Mouse (Mus musculus) liver, postnatal 0 days (tissue): ENCODE measurements around the gene Olr1. TPM values are rescaled to one million over a fixed set of nuclear protein-coding genes. Genes with fewer than 3 reads are reported as not detected.
A peak's percentile ranks its signal among the peaks of the same experiment; 100 is the strongest.

Source experiments
- ATAC-seq: fragments of 200-750 bp; cut with Nextera tagmentation; 2 replicates; pipeline ENCODE4 v1.8.0; 2017; ENCODE audit warnings: mild to moderate bottlenecking, moderate library complexity
- DNase-seq: peaks from one replicate; pipeline ENCODE4 v3.0.0-alpha.2; 2016
- H3K27ac ChIP-seq: fragments of 300-500 bp; sonication (generic); 2 replicates; pipeline ENCODE4 v1.5.1; 2014; ENCODE audit warnings: antibody characterized with exemption, moderate library complexity, mild to moderate bottlenecking, low read depth
- H3K27me3 ChIP-seq: fragments of 300-500 bp; sonication (generic); 2 replicates; pipeline ENCODE4 v1.6.1; 2014; ENCODE audit warnings: low read length, control low read depth, mixed read lengths; ENCODE audit not compliant: insufficient read depth
- H3K36me3 ChIP-seq: fragments of 300-500 bp; sonication (generic); replicated peaks from 2 replicates; pipeline ENCODE4 v1.6.1; 2014; ENCODE audit warnings: mild to moderate bottlenecking, control low read depth, low read length, moderate library complexity, mixed read lengths; ENCODE audit not compliant: insufficient read depth
- H3K4me1 ChIP-seq: fragments of 300-500 bp; sonication (generic); 2 replicates; pipeline ENCODE4 v1.6.1; 2014; ENCODE audit warnings: antibody characterized with exemption, mild to moderate bottlenecking, control low read depth; ENCODE audit not compliant: insufficient read depth
- H3K4me2 ChIP-seq: fragments of 300-500 bp; sonication (generic); 2 replicates; pipeline ENCODE4 v1.6.1; 2014; ENCODE audit warnings: low read depth, mild to moderate bottlenecking, low read length, moderate library complexity, mixed read lengths
- H3K4me3 ChIP-seq: fragments of 300-500 bp; sonication (generic); 2 replicates; pipeline ENCODE4 v1.5.1; 2014; ENCODE audit warnings: low read depth, low read length
- H3K9ac ChIP-seq: fragments of 300-500 bp; sonication (generic); replicated peaks from 2 replicates; pipeline ENCODE4 v1.6.1; 2014; ENCODE audit warnings: mild to moderate bottlenecking, moderate library complexity
- H3K9me3 ChIP-seq: fragments of 300-500 bp; sonication (generic); 2 replicates; pipeline ENCODE4 v1.6.1; 2016; ENCODE audit warnings: mild to moderate bottlenecking, control low read depth, low read length, mixed read lengths
- CTCF ChIP-seq: sonication (generic); IDR thresholded peaks from 2 replicates; pipeline ENCODE4 v1.5.1; 2016; ENCODE audit warnings: antibody characterized with exemption, low read depth
- EP300 ChIP-seq: IDR thresholded peaks from 2 replicates; pipeline ENCODE4 v1.6.1; 2016; ENCODE audit warnings: antibody characterized with exemption, low read depth, mild to moderate bottlenecking
- WGBS: fragments of 180-500 bp; shearing (Covaris S2); extraction: QIAGEN DNeasy Blood & Tissue Kit; methylation state at CpG from one replicate; pipeline ENCODE4 v1.1.7; 2014; ENCODE audit not compliant: insufficient replicate concordance; 5-methylcytosine and 5-hydroxymethylcytosine counted together
- polyA plus RNA-seq: library from polyadenylated mRNA; unstranded; fragments of >200 nt; fragmentation: Nextera tagmentation; extraction: Ambion mirVana; gene quantifications from 2 replicates; pipeline ENCODE4 v1.2.1, GENCODE M21; 2015

The Olr1 gene
- polyA plus RNA-seq, 1 experiment from 2014 or later = 0.70 TPM

- Histone ChIP-seq H3K36me3 (peaks cover 55% of the 10 kb centered on the region), H3K4me2 (no peak overlapping the region), H3K9me3 (no peaks in the 10 kb centered on the region), H3K27me3 (no peaks in the 10 kb centered on the region), H3K27ac (no peak overlapping the region), H3K9ac (no peak overlapping the region), H3K4me1 (peaks cover 28% of the 10 kb centered on the region), H3K4me3 (no peak overlapping the region)
- TF ChIP-seq EP300 = no peak
- DNase-seq = no peak
- no peak for ATAC-seq
- WGBS = 83% methylated on average over 6 of the region's 6 CpGs
Measured at GRCm38 (mm10) chr6:129538555-129538954, 31.6 kb upstream of the Olr1 start.

- no peak for ATAC-seq
- no peak for DNase-seq
- peak overlapping the region; percentile 38; the same call in 1 of the 2 replicates for H3K9ac ChIP-seq
- peak overlapping the region; percentile 94 for H3K4me2 ChIP-seq
- peaks cover 32% of the 10 kb centered on the region for H3K4me1 ChIP-seq
- H3K36me3 ChIP-seq = peaks cover 41% of the 10 kb centered on the region
- 33% methylated on average over 4 of the region's 4 CpGs for whole genome bisulfite sequencing
- H3K4me3 ChIP-seq = peak overlapping the region; percentile 95; the same call in 1 of the 2 replicates
- no peak for TF ChIP-seq CTCF
- no peak for TF ChIP-seq EP300
- H3K27ac ChIP-seq = 0 out of 2 replicates have a peak overlapping the region, but pooled peaks have one; percentile 12
- H3K9me3 ChIP-seq = no peaks in the 10 kb centered on the region
- H3K27me3 ChIP-seq = no peaks in the 10 kb centered on the region
Measured at GRCm38 (mm10) chr6:129535723-129536122, 28.8 kb upstream of the Olr1 start.

- H3K4me3 ChIP-seq = peak overlapping the region; percentile 95
- peak overlapping the region; percentile 93 for H3K9ac ChIP-seq
- DNase-seq (no peak), ATAC-seq (no peak)
- peaks cover 31% of the 10 kb centered on the region for H3K36me3 ChIP-seq
- no peak for TF ChIP-seq CTCF
- no peak for TF ChIP-seq EP300
- H3K4me1 ChIP-seq = peaks cover 34% of the 10 kb centered on the region
- no peaks in the 10 kb centered on the region for H3K27me3 ChIP-seq
- peak overlapping the region; percentile 94 for H3K4me2 ChIP-seq
- 58% methylated on average over 4 of the region's 4 CpGs for WGBS
- H3K27ac ChIP-seq = no peak overlapping the region
- no peaks in the 10 kb centered on the region for H3K9me3 ChIP-seq
Measured at GRCm38 (mm10) chr6:129534627-129535190, 27.7 kb upstream of the Olr1 start.

GRCm38 (mm10) chr6:129534057-129534456, 27.1 kb upstream of the Olr1 start:
- H3K27ac ChIP-seq = peak overlapping the region; percentile 95
- peaks cover 25% of the 10 kb centered on the region for H3K36me3 ChIP-seq
- H3K4me2 ChIP-seq = peak overlapping the region; percentile 94
- WGBS = 6% methylated on average over 9 of the region's 9 CpGs
- no peaks in the 10 kb centered on the region for H3K27me3 ChIP-seq
- H3K4me3 ChIP-seq = peak overlapping the region; percentile 95
- H3K4me1 ChIP-seq = peaks cover 34% of the 10 kb centered on the region
- no peak for DNase-seq
- no peaks in the 10 kb centered on the region for H3K9me3 ChIP-seq
- TF ChIP-seq EP300 = no peak
- TF ChIP-seq CTCF = no peak
- no peak for ATAC-seq
- H3K9ac ChIP-seq = peak overlapping the region; percentile 93

GRCm38 (mm10) chr6:129532942-129533860, 26.2 kb upstream of the Olr1 start, which contains the start of gene Gabarapl1:
Gabarapl1 (plus strand) TSS chr6:129533160.
- no peaks in the 10 kb centered on the region for H3K9me3 ChIP-seq
- H3K27me3 ChIP-seq = no peaks in the 10 kb centered on the region
- under 1% methylated on average over 55 of the region's 55 CpGs for whole genome bisulfite sequencing
- peak; percentile 89 for ATAC-seq
- TF ChIP-seq EP300 (no peak; the same call in 1 of the 2 replicates), CTCF (no peak)
- peak within 1 kb of the TSS; percentile 94 for H3K4me2 ChIP-seq
- peak within 1 kb of the TSS; percentile 95 for H3K27ac ChIP-seq
- H3K9ac ChIP-seq = peak within 1 kb of the TSS; percentile 93
- peak; percentile 89 for DNase-seq
- H3K4me3 ChIP-seq = peak within 1 kb of the TSS; percentile 95
- peaks cover 34% of the 10 kb centered on the region for H3K4me1 ChIP-seq
- peaks cover 17% of the 10 kb centered on the region for H3K36me3 ChIP-seq

- no peaks in the 10 kb centered on the region for H3K27me3 ChIP-seq
- 36% methylated on average over 7 of the region's 7 CpGs for WGBS
- H3K9ac ChIP-seq = peak overlapping the region; percentile 93
- peaks cover 10% of the 10 kb centered on the region for H3K36me3 ChIP-seq
- peak overlapping the region; percentile 95 for H3K4me3 ChIP-seq
- TF ChIP-seq EP300 (no peak; the same call in 1 of the 2 replicates), CTCF (no peak; the same call in 1 of the 2 replicates)
- peak; percentile 76 for ATAC-seq
- DNase-seq = peak; percentile 84
- no peaks in the 10 kb centered on the region for H3K9me3 ChIP-seq
- peak overlapping the region; percentile 94 for H3K4me2 ChIP-seq
- peaks cover 34% of the 10 kb centered on the region for H3K4me1 ChIP-seq
- H3K27ac ChIP-seq = peak overlapping the region; percentile 95
Measured at GRCm38 (mm10) chr6:129532556-129532941, 25.6 kb upstream of the Olr1 start.
